Mouse (Mus musculus) hindbrain, embryonic 10.5 days (tissue): ENCODE results near the gene Tspan31. TPM values are rescaled to one million over a fixed set of nuclear protein-coding genes. Genes with fewer than 3 reads are reported as not detected.

Experiments
- polyA plus RNA-seq: library from polyadenylated mRNA; unstranded; fragments of >200 nt; fragmentation: Nextera tagmentation; extraction: Ambion mirVana; gene quantifications from 2 replicates; pipeline ENCODE4 v1.2.1, GENCODE M21; 2016

The Tspan31 gene
- polyA plus RNA-seq, 1 experiment from 2014 or later, result 177 TPM

Other genes starting within 250 kb of the Tspan31 start
- 15.4 and 19.5 TPM in 2 replicates for gene Atp23, start 168.9 kb downstream of the Tspan31 start, polyA plus RNA-seq
- gene Ctdsp2, start 91.5 kb downstream of the Tspan31 start, polyA plus RNA-seq, result 33.5 and 36.5 TPM in 2 replicates
- gene Avil, start 69.6 kb downstream of the Tspan31 start, polyA plus RNA-seq, result 0.63 and 1.6 TPM in 2 replicates
- gene Tsfm, start 39.4 kb downstream of the Tspan31 start, polyA plus RNA-seq, result 91.4 and 97.4 TPM in 2 replicates
- 39.2 and 51.0 TPM in 2 replicates for gene Mettl1, start 28.9 kb downstream of the Tspan31 start, polyA plus RNA-seq
- gene Eef1akmt3, start 28.8 kb downstream of the Tspan31 start, polyA plus RNA-seq, result 0.07 and 0.25 TPM in 2 replicates
- 0.06 and 0.34 TPM in 2 replicates for gene Cyp27b1, start 22.0 kb downstream of the Tspan31 start, polyA plus RNA-seq
- gene March9, start 10.1 kb downstream of the Tspan31 start, polyA plus RNA-seq, result 1.2 and 1.6 TPM in 2 replicates
- 2,665 and 2,802 TPM in 2 replicates for gene Cdk4, start 6.7 kb downstream of the Tspan31 start, polyA plus RNA-seq
- 0.12 and 0.33 TPM in 2 replicates for gene Agap2, start 5.0 kb upstream of the Tspan31 start, polyA plus RNA-seq
- gene Os9, start 50.9 kb upstream of the Tspan31 start, polyA plus RNA-seq, result 69.4 and 85.5 TPM in 2 replicates
- gene B4galnt1, start 95.0 kb upstream of the Tspan31 start, polyA plus RNA-seq, result 4.4 and 12.7 TPM in 2 replicates
- 1.6 and 2.1 TPM in 2 replicates for gene Slc26a10, start 110.4 kb upstream of the Tspan31 start, polyA plus RNA-seq
- 29.8 and 33.5 TPM in 2 replicates for gene Arhgef25, start 119.8 kb upstream of the Tspan31 start, polyA plus RNA-seq
- 110 and 151 TPM in 2 replicates for gene Dtx3, start 125.5 kb upstream of the Tspan31 start, polyA plus RNA-seq
- 17.9 and 21.9 TPM in 2 replicates for gene Pip4k2c, start 141.3 kb upstream of the Tspan31 start, polyA plus RNA-seq
- gene Kif5a, start 193.1 kb upstream of the Tspan31 start, polyA plus RNA-seq, result 24.4 and 39.4 TPM in 2 replicates
- 222 and 255 TPM in 2 replicates for gene Dctn2, start 196.1 kb upstream of the Tspan31 start, polyA plus RNA-seq
- gene Mbd6, start 218.8 kb upstream of the Tspan31 start, polyA plus RNA-seq, result 12.8 and 16.3 TPM in 2 replicates
- gene Mars, start 241.5 kb upstream of the Tspan31 start, polyA plus RNA-seq, result 171 and 174 TPM in 2 replicates